Mouse (Mus musculus): ENCODE data around the gene Ttc16.

DNA sequence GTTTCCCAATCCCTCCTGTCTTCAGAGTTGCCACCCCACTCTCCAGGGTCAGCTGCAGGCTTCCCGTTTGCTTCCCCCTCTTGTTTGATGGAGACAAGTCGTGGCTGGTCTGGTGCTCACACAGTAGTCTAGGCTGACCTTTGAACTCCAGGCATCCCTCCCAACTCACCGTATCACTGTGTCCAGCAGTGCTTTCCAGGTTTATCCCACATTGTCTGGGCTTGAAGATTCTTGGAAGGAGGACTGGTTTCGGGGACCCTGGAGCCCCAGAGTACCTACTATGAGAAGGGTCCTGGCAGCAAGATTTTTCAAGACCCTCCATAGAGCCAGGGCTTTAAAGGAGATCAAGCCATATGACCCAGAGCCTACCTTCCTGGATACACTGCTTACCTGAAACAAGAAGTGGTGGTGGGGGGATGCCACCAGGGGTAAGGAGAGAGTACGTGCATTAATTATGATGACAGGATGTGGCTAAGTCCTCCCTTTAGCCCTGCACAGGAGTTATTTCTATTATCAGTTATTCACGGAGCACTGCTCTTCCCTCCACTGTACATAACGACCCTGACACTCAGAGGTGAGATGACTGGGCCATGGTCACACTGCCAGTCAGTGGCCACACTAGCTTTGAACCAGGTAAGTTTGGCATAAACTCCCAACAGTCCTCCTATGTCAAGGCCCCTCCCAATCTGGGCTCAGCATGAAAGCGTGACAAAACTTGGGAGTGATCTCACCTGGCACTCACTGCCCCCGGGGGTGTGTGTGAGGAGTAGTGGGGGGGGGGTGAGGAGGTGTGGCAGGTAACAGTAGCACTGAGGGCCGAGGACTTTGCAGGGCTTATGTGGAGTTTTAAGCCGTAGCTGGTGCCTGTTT, 61.1 kb downstream of the Ttc16 start:
- TF ChIP-seq CTCF (IDR thresholded peaks at IDR 0.05; ENCODE audit: extremely low read depth, insufficient read length, insufficient replicate concordance, low read depth, low read length) (no peak), POLR2A (IDR thresholded peaks at IDR 0.05; ENCODE audit: low read depth, low read length) (no peak)
